Mouse (Mus musculus) liver, embryonic 12.5 days (tissue): ENCODE measurements at regions not wholly inside any gene's neighbourhood (a gene's known extent, or its start where the extent isn't known, plus 50 kb on each side); places are given as distances from the start of the nearest gene placed in this dataset.

Source experiments
- ATAC-seq: fragments of 200-750 bp; cut with Nextera tagmentation; 2 replicates; pipeline ENCODE4 v1.8.0; 2017; ENCODE audit warnings: moderate number of reproducible peaks, mild to moderate bottlenecking, moderate library complexity
- H3K27ac ChIP-seq: fragments of 300-500 bp; sonication (generic); 2 replicates; pipeline ENCODE4 v1.5.1; 2016; ENCODE audit warnings: mild to moderate bottlenecking
- H3K27me3 ChIP-seq: fragments of 300-500 bp; sonication (generic); replicated peaks from 2 replicates; pipeline ENCODE4 v1.6.1; 2016; ENCODE audit warnings: mild to moderate bottlenecking, moderate library complexity
- H3K36me3 ChIP-seq: fragments of 300-500 bp; sonication (generic); 2 replicates; pipeline ENCODE4 v1.6.1; 2016; ENCODE audit warnings: mild to moderate bottlenecking, moderate library complexity
- H3K4me1 ChIP-seq: fragments of 300-500 bp; sonication (generic); 2 replicates; pipeline ENCODE4 v1.6.1; 2016
- H3K4me2 ChIP-seq: fragments of 300-500 bp; sonication (generic); 2 replicates; pipeline ENCODE4 v1.6.1; 2016; ENCODE audit warnings: mild to moderate bottlenecking, moderate library complexity
- H3K4me3 ChIP-seq: fragments of 300-500 bp; sonication (generic); 2 replicates; pipeline ENCODE4 v1.5.1; 2016; ENCODE audit warnings: mild to moderate bottlenecking, moderate library complexity
- H3K9ac ChIP-seq: fragments of 300-500 bp; sonication (generic); 2 replicates; pipeline ENCODE4 v1.6.1; 2016; ENCODE audit warnings: mild to moderate bottlenecking, moderate library complexity
- H3K9me3 ChIP-seq: fragments of 300-500 bp; sonication (generic); replicated peaks from 2 replicates; pipeline ENCODE4 v1.6.1; 2016; ENCODE audit warnings: mild to moderate bottlenecking, moderate library complexity
- WGBS: fragments of 180-500 bp; shearing (Covaris S2); methylation state at CpG from one replicate; pipeline ENCODE4 v1.1.7; 2016; ENCODE audit not compliant: insufficient replicate concordance; 5-methylcytosine and 5-hydroxymethylcytosine counted together

GRCm38 (mm10) chr1:152152474-152152873 lies 62.5 kb upstream of the 1700025G04Rik start:
- Histone ChIP-seq H3K36me3 (no peaks in the 10 kb centered on the region), H3K4me2 (no peak overlapping the region), H3K27me3 (no peaks in the 10 kb centered on the region), H3K9me3 (no peaks in the 10 kb centered on the region), H3K27ac (no peak overlapping the region), H3K9ac (no peak overlapping the region), H3K4me3 (no peak overlapping the region), H3K4me1 (no peaks in the 10 kb centered on the region)
- 38% methylated on average over 5 of the region's 5 CpGs for WGBS
- no peak for ATAC-seq

GRCm38 (mm10) chr1:152148731-152149130 lies 58.8 kb upstream of the 1700025G04Rik start:
- WGBS: 72% methylated on average over 3 of the region's 3 CpGs

GRCm38 (mm10) chr1:152140175-152140574 lies 50.2 kb upstream of the 1700025G04Rik start:
- WGBS: 55% methylated on average over 5 of the region's 5 CpGs
- H3K4me3 ChIP-seq: no peak overlapping the region
- no peaks in the 10 kb centered on the region for H3K4me1 ChIP-seq
- H3K27ac ChIP-seq: no peak overlapping the region
- no peaks in the 10 kb centered on the region for H3K9me3 ChIP-seq
- no peak for ATAC-seq
- no peaks in the 10 kb centered on the region for H3K36me3 ChIP-seq
- no peaks in the 10 kb centered on the region for H3K27me3 ChIP-seq
- no peak overlapping the region for H3K4me2 ChIP-seq
- no peak overlapping the region for H3K9ac ChIP-seq

More at GRCm38 (mm10) chr1:152148731-152149130, 58.8 kb upstream of the 1700025G04Rik start:
- Histone ChIP-seq H3K27me3 (no peaks in the 10 kb centered on the region), H3K27ac (no peak overlapping the region), H3K4me2 (no peak overlapping the region), H3K4me1 (no peaks in the 10 kb centered on the region), H3K36me3 (no peaks in the 10 kb centered on the region), H3K4me3 (no peak overlapping the region), H3K9me3 (no peaks in the 10 kb centered on the region; the same call in 1 of the 2 replicates), H3K9ac (no peak overlapping the region)
- no peak for ATAC-seq
